Mouse (Mus musculus) midbrain, embryonic 14.5 days (tissue): ENCODE results near the gene Isyna1. TPM values are rescaled to one million over a fixed set of nuclear protein-coding genes. Genes with fewer than 3 reads are reported as not detected.
A peak's percentile ranks its signal among the peaks of the same experiment; 100 is the strongest.

Experiments
- ATAC-seq: fragments of 200-750 bp; cut with Nextera tagmentation; 2 replicates; pipeline ENCODE4 v1.8.0; 2017; ENCODE audit warnings: moderate number of reproducible peaks, moderate library complexity; ENCODE audit not compliant: low FRiP score, low TSS enrichment
- DNase-seq: peaks from one replicate; pipeline ENCODE4 v3.0.0-alpha.2; 2015
- H3K27ac ChIP-seq: fragments of 300-500 bp; sonication (generic); replicated peaks from 2 replicates; pipeline ENCODE4 v1.5.1; 2014; ENCODE audit warnings: mild to moderate bottlenecking, low read depth, low read length, moderate library complexity
- H3K27me3 ChIP-seq: fragments of 300-500 bp; sonication (generic); 2 replicates; pipeline ENCODE4 v1.6.1; 2014; ENCODE audit warnings: low read length, control low read depth, mixed read lengths; ENCODE audit not compliant: control insufficient read depth, insufficient read depth
- H3K36me3 ChIP-seq: fragments of 300-500 bp; sonication (generic); 2 replicates; pipeline ENCODE4 v1.6.1; 2014; ENCODE audit warnings: low read length, control low read depth; ENCODE audit not compliant: control insufficient read depth, insufficient read depth
- H3K4me1 ChIP-seq: fragments of 300-500 bp; sonication (generic); 2 replicates; pipeline ENCODE4 v1.6.1; 2014; ENCODE audit warnings: mild to moderate bottlenecking, antibody characterized with exemption, low read length, control low read depth; ENCODE audit not compliant: control insufficient read depth, insufficient read depth
- H3K4me2 ChIP-seq: fragments of 300-500 bp; sonication (generic); 2 replicates; pipeline ENCODE4 v1.6.1; 2014; ENCODE audit warnings: mild to moderate bottlenecking, low read length, moderate library complexity
- H3K4me3 ChIP-seq: fragments of 300-500 bp; sonication (generic); replicated peaks from 2 replicates; pipeline ENCODE4 v1.5.1; 2014; ENCODE audit warnings: low read depth, low read length
- H3K9ac ChIP-seq: fragments of 300-500 bp; sonication (generic); replicated peaks from 2 replicates; pipeline ENCODE4 v1.6.1; 2014; ENCODE audit warnings: mild to moderate bottlenecking, low read length, moderate library complexity
- H3K9me3 ChIP-seq: fragments of 300-500 bp; sonication (generic); 2 replicates; pipeline ENCODE4 v1.6.1; 2016; ENCODE audit warnings: low read length, control low read depth, mixed read lengths; ENCODE audit not compliant: control insufficient read depth
- WGBS: fragments of 180-500 bp; shearing (Covaris S2); extraction: QIAGEN DNeasy Blood & Tissue Kit; methylation state at CpG from one replicate; pipeline ENCODE4 v1.1.7; 2014; 5-methylcytosine and 5-hydroxymethylcytosine counted together
- polyA plus RNA-seq: library from polyadenylated mRNA; unstranded; fragments of >200 nt; fragmentation: Nextera tagmentation; extraction: Ambion mirVana; gene quantifications from 2 replicates; pipeline ENCODE4 v1.2.1, GENCODE M21; 2014

The Isyna1 gene
- polyA plus RNA-seq, 1 experiment from 2014 or later = 91.9 TPM

DNA sequence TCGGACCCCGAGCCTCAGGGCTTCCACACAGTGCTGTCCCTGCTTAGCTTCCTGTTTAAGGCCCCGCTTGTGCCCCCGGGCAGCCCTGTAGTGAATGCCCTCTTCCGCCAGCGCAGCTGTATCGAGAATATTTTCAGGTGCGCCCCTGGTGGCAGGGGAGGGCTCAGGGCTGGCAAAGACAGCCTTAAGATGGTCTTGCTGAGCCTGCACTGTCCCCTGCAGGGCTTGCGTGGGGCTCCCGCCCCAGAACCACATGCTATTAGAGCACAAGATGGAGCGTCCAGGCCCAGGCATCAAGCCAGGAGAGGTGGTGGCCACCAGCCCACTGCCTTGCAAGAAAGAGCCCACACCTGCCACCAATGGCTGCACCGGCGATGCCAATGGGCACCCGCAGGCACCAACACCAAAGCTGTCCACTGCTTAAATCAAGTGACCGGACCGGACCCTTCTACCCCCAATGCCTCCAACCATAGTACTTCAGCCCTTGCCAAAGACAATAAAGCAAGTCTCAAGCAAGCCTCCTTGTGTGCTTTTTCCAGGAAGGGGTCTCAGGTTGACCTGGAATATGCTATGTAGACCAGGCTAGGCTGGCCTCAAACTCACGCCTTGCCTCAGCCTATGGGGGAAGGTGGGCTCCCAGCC is 2.7 kb downstream of the Isyna1 start:
- peak; percentile 29 for DNase-seq
- H3K4me3 ChIP-seq = peak overlapping the region; percentile 39; the same call in 1 of the 2 replicates
- H3K9me3 ChIP-seq = no peaks in the 10 kb centered on the region
- 0 out of 2 replicates have a peak overlapping the region, but pooled peaks have one; percentile 57 for H3K9ac ChIP-seq
- H3K36me3 ChIP-seq = peaks cover 15% of the 10 kb centered on the region
- H3K4me2 ChIP-seq = peak overlapping the region; percentile 68
- H3K4me1 ChIP-seq = peaks cover 55% of the 10 kb centered on the region
- H3K27me3 ChIP-seq = 0 out of 2 replicates have a peak, but pooled peaks cover 5% of the 10 kb centered on the region
- no peak overlapping the region for H3K27ac ChIP-seq
- WGBS = 89% methylated on average over 17 of the region's 17 CpGs
- no peak for ATAC-seq

DNA sequence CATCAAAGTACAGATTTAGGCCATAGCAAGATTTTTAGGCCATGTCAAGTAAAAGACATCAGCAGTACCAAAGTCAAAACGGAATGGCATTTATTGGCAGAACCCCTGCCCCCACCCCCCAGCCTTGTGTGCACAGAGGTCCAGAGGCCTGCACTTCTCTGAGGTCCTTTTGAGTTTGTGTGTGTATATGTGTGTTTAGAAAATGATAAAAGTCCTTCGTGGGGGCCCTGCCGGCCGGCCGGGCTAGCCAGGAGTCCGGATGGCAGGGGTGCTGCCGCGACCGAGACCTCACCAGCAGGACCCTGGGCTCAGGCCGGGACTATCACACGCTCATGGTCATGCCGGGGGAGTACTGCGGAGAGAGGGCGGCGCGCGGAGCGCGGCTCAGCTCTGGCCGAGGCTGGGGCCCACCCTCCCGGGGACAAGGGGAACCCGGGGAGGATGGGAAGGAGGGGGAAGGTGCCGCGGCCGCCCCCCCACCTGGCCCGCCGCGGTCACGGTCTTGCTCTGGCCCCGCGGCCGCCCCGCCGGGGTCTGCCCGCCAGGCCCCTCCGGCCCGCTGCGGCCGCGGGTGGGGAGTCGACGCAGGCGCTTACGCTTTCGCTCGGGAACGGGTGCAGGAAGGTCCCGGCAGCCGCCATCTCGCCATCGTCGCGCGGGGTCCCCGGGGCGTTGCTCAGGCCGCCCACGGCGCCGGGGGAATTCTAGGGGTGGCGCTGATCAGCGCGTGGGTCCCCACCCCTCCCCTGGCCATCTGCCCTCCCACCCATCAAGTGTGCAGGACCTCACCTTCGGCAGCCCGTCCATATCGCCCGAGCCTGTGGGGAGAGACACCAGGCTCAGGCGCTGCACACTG is 3.5 kb downstream of the Isyna1 start:
- Histone ChIP-seq H3K27me3 (0 out of 2 replicates have a peak, but pooled peaks cover 5% of the 10 kb centered on the region), H3K9ac (peak overlapping the region; percentile 57), H3K36me3 (peaks cover 18% of the 10 kb centered on the region), H3K4me2 (peak overlapping the region; percentile 68), H3K4me1 (peaks cover 55% of the 10 kb centered on the region), H3K27ac (peak overlapping the region; percentile 41; the same call in 1 of the 2 replicates), H3K4me3 (peak overlapping the region; percentile 39), H3K9me3 (no peaks in the 10 kb centered on the region)
- DNase-seq (no peak), ATAC-seq (no peak)
- 6% methylated on average over 61 of the region's 68 CpGs for WGBS

DNA sequence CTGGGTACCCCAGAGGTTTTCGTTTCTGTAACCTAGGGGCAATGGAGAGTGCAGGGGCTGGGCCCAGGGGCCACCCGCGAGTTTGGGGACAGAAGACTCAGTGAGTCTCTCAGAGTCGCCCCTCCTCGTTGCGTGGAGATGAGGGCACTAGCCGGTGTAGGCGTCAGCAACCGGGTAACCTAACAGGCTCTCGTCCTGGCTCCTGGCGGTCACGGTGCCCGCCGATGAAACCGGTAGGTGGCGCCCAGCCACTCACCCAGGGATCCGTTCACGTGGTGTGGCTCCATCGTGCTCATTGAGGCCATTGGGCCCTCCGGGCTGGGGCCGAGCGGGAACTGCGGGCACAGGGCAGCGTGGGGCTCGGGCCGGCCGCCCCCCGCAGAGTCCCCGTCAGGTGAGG is 4.1 kb downstream of the Isyna1 start:
- DNase-seq = peak; percentile 89
- peaks cover 55% of the 10 kb centered on the region for H3K4me1 ChIP-seq
- peak overlapping the region; percentile 52; the same call in 1 of the 2 replicates for H3K27ac ChIP-seq
- peak overlapping the region; percentile 57 for H3K9ac ChIP-seq
- peaks cover 18% of the 10 kb centered on the region for H3K36me3 ChIP-seq
- WGBS = under 1% methylated on average over 29 of the region's 29 CpGs
- H3K4me2 ChIP-seq = peak overlapping the region; percentile 68
- 0 out of 2 replicates have a peak, but pooled peaks cover 5% of the 10 kb centered on the region for H3K27me3 ChIP-seq
- peak overlapping the region; percentile 39 for H3K4me3 ChIP-seq
- peak; percentile 41 for ATAC-seq
- no peaks in the 10 kb centered on the region for H3K9me3 ChIP-seq

DNA sequence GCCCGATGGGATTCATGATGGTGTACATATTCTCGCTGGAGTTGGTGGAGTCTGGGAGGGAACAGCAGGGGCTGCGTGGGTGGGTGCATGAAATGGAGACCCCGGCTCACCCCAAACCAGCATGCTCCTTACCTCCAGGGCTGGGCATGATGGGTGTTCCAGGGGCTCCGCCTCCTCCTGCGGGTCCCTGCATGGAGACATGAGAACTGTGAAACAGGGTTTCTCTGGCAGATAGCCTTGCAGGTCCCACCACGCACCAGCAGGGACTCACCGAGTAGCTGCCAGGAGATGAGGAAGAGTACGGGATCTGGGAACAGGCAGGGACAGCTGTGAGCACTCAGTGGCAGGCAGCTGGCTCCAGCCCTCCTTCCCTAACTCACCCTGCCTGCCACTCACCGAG is 4.5 kb downstream of the Isyna1 start:
- H3K9me3 ChIP-seq = no peaks in the 10 kb centered on the region
- H3K27ac ChIP-seq = peak overlapping the region; percentile 52; the same call in 1 of the 2 replicates
- DNase-seq (peak; percentile 46), ATAC-seq (no peak)
- H3K27me3 ChIP-seq = 0 out of 2 replicates have a peak, but pooled peaks cover 5% of the 10 kb centered on the region
- peak overlapping the region; percentile 68 for H3K4me2 ChIP-seq
- peak overlapping the region; percentile 57; the same call in 1 of the 2 replicates for H3K9ac ChIP-seq
- peaks cover 55% of the 10 kb centered on the region for H3K4me1 ChIP-seq
- H3K36me3 ChIP-seq = peaks cover 18% of the 10 kb centered on the region
- WGBS = 12% methylated on average over 10 of the region's 10 CpGs
- peak overlapping the region; percentile 39 for H3K4me3 ChIP-seq

DNA sequence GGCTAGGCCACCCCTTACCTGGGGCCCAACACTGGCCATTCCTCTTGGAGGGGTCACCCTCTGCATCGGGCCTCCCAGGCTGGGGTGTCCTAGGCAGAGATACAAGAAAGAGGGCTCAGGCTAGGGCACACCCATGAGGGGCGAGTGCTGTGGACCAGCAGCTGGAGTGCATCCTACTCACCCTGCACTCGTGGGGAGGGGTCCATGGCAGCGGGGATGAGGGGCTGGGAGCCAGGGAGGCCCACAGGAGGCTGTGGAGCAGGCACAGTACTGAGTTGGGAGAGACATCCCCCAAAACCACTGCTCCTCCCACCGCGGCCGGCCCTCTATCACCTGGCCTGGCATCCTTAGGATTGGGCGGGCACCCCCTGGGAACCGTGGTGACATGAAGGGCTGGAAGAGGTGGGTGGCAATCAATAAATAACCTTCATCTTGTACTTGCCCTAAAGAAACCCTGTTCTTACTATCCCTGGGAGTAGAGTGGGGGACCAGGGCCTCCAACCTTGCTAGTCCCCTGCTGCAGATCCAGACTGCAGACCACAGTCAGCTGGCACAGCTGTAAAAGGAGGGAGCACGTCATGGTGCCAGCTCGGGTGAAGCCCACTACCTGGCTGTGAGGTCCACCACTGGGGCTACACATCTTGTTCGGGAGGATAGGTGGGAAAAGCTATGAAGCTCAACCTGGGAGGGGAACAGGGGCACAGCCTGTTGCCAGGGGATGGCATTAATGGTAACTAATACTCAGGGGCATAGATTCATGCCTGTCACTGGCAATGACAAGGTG is 5.5 kb downstream of the Isyna1 start:
- peaks cover 18% of the 10 kb centered on the region for H3K36me3 ChIP-seq
- peak overlapping the region; percentile 86; the same call in 1 of the 2 replicates for H3K27ac ChIP-seq
- H3K4me1 ChIP-seq = peaks cover 59% of the 10 kb centered on the region
- DNase-seq = no peak
- no peak overlapping the region for H3K4me3 ChIP-seq
- H3K9me3 ChIP-seq = no peaks in the 10 kb centered on the region
- WGBS = 84% methylated on average over 12 of the region's 12 CpGs
- H3K9ac ChIP-seq = peak overlapping the region; percentile 29; the same call in 1 of the 2 replicates
- H3K27me3 ChIP-seq = 0 out of 2 replicates have a peak, but pooled peaks cover 5% of the 10 kb centered on the region
- no peak overlapping the region for H3K4me2 ChIP-seq
- ATAC-seq = no peak

DNA sequence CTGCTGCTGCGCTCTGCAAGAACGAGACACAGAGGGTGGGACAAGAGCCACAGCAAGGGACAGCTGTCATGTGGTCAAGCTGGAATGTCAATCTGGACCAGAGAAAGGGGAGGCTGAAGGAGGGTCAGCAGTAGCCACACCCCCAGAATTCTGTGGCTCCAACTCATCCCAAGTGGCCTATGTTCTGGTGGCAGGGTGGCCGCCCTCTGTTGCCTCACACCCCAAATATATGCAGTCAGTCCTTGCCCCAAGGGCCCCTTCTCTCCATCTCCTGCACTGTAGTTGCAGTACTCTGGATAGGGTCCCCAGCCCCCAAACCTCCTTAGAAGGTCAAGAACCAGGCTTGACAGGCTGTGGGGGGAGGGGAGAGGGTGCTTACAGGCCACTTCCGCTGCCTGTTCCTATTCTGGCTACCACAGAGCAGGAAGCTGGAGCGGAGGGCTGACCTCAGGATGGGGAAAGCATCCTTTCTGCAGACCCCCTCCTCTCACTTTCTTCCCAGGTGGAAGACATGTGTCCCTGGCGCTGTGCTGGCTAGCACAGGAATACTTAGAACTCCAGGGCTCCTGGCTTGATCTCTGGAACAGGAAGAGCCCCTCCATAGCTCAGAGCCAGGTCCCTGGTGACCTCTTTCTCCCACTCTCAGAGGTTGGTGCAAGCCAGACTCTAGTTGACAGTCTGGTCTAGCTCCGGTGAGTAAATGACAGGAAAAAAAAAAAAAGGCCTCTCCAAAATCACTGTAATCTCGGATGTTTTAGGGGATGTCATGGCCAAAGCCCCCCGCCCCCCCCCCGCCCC is 6.5 kb downstream of the Isyna1 start:
- 10% methylated on average over 10 of the region's 10 CpGs for WGBS
- Histone ChIP-seq H3K4me1 (peaks cover 52% of the 10 kb centered on the region), H3K4me3 (0 out of 2 replicates have a peak overlapping the region, but pooled peaks have one; percentile 13), H3K27me3 (0 out of 2 replicates have a peak, but pooled peaks cover under 1% of the 10 kb centered on the region), H3K27ac (peak overlapping the region; percentile 86), H3K9ac (peak overlapping the region; percentile 13; the same call in 1 of the 2 replicates), H3K4me2 (peak overlapping the region; percentile 53), H3K36me3 (peaks cover 18% of the 10 kb centered on the region), H3K9me3 (no peaks in the 10 kb centered on the region)
- peak; percentile 49 for DNase-seq
- ATAC-seq = peak; percentile 10

DNA sequence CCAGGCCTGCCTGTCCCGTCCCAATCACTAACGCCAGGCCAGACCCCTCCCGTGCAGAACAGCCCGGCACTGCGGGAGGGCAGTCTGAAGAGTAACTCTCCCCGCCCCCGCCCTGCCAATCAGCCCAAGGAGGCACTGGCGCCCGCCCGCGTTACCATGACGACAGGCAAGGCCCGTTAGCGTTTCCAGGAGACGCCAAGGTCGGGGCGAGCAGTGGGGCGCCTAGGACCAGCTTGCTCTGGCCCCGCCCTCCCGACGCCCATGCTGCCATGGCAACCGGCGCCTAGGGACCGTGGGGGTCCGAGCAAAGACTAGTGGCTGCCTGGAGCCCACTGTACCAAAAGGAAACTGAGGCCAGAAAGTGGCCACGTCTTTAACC is 7.1 kb downstream of the Isyna1 start:
- H3K27ac ChIP-seq = peak overlapping the region; percentile 86
- no peaks in the 10 kb centered on the region for H3K27me3 ChIP-seq
- peak; percentile 79 for ATAC-seq
- peaks cover 13% of the 10 kb centered on the region for H3K36me3 ChIP-seq
- peak overlapping the region; percentile 53 for H3K4me2 ChIP-seq
- peaks cover 52% of the 10 kb centered on the region for H3K4me1 ChIP-seq
- H3K9ac ChIP-seq = peak overlapping the region; percentile 13; the same call in 1 of the 2 replicates
- DNase-seq = peak; percentile 97
- WGBS = 2% methylated on average over 26 of the region's 26 CpGs
- 0 out of 2 replicates have a peak overlapping the region, but pooled peaks have one; percentile 13 for H3K4me3 ChIP-seq
- H3K9me3 ChIP-seq = no peaks in the 10 kb centered on the region
